Mouse (Mus musculus) urinary bladder, adult 18-20 months (tissue): ENCODE data around the gene Trabd2b.

Experiments
- DNase-seq, 2 experiments: peaks; one replicate each; pipeline ENCODE4 v3.0.0; 2022; ENCODE audit warnings: low spot score in 2 of 2, mixed read lengths in 2 of 2

Trabd2b gene

DNA sequence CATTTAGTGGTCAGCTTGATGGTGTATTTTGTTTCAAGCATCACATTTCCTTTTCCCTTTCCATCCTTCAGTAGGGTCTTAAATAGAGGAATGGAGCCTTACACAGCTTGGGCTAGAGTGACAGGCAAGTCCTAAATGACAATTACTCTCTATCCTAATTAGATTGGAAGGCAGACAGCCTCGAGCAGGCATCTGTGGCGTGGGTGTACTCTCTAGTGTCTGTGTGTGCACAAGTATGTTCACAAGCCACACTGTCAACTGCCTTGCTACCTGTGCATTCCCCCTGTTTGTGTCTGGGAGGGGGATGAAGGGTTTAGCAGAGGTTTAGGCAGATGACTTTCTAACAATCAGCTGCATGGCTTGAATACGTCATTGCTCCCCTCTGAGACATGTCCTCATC is 6.7 kb upstream of the Trabd2b start:
- no peak for DNase-seq

DNA sequence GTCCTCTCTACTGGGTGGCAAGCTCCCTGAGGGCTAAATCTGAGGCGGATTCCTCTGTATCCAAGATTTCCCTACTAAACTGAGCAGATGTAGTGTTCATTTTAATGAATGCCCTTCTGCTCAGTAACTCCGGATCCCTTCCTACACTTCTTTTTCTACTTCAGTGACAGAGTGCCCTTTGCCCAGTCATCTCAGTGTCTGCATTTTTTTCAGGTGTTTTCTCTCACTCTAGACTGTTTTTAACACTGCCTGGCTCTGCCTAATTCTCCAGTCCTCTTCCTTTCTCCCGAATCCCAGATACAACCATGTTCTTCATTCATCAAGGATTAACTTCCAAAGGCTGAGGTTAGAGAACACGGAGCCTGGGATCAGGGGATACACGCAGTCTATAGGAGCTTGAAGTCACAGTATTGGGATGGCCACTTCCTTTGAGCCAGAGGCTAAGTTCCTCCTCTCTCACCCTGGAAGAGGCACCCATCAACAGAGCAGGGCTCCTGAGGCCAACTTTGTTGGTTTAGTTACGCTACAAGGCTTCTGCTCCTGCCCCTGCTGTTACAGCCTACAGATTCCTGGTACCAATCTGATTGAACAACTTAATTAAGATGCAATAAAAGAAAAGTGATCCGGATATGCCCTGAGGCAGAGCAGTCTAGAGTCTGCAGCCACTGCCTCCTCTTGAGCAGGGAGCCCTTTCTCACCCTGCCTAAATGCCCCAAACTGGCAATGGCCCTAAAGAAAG is 4.4 kb upstream of the Trabd2b start:
- no peak for DNase-seq

DNA sequence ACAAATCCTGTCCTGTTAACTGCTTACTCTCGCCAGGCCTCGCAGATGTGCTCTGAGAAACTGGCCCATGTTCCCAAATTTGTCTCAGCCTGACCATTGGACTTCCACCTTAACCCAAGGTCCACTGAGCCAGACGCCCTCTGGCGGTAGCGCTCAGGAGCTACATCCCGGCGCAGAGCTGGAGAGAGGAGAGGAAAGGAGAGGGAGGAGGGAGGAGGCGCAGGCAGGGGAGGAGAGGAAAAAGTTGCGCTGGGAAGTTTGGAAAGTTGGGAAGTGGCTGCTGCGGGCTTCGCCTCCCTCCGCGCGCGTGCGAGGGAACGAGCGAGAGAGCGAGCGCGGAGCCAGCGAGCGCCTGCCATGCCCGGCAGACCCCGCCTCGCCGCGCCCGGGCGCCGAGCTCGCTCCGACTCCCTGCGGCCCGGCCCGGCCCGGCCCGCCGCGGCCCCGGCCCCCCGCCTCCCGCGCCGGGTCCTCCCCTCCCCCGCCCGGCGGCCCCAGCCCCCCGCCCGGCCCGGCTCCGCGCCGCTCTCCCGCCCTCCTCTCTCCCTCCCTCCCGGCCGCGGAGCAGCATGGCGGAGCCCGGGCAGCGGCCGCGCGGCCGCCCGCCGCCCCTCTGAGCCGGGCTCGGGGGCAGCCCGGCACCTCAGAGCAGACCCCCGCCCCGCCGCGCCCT is 706 bp upstream of the Trabd2b start:
- peak; percentile 73 to 84 for DNase-seq

DNA sequence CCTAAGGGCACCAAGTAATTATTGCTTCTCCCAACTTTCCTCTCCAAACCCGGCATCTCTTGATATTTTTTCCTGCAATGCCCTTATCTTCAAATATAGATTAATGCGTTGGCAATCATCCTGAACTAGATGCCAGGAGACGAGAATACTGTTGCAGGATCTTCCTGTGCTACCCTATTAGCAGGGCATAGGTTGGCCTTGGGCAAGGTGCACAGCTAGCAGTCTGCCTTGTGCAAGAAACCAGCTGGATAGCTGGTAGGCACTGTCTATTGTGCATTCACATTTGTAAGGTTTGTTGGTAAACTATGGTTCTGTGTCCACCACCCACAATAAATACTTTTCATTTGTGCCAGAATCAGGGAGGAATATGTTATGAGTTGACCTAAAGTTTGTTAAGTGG is 992 bp downstream of the Trabd2b start:
- no peak for DNase-seq

DNA sequence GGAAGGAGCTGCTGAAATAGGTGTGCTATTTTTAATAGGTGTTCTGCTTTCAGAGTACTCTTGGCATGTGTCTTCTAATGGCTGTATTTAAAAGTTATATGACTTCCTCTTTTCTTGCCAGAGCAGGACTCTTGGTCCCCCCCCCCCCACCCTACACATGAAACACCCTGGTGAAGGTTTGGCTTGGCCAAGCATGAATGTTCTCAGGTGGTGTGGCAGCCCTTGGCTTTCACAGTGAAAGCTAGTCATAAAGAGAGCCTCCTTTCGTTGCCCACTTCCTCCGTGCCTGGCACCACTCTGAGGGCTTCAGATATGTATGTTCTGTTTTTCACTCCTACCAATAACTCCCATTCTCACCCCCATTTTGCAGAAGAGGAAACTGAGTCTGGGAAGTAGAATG is 1.8 kb downstream of the Trabd2b start:
- DNase-seq, result no peak

DNA sequence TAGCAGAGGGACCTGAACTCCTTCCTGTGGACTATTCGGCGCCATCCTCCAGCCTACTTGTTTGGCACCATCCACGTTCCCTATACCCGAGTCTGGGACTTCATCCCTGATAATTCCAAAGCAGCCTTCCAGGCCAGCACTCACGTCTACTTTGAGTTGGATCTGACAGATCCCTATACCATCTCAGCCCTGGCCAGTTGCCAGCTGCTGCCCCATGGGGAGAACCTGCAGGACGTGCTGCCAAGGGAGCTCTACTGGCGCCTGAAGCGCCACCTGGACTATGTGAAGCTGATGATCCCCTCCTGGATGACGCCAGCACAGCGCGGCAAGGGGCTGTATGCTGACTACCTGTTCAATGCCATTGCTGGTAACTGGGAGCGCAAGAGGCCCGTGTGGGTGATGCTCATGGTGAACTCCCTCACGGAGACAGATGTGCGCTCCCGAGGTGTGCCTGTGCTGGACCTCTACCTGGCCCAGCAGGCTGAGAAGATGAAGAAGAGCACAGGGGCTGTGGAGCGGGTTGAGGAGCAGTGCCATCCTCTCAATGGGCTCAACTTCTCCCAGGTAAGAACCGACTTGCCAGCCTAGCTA is 2.5 kb downstream of the Trabd2b start:
- DNase-seq, result no peak

DNA sequence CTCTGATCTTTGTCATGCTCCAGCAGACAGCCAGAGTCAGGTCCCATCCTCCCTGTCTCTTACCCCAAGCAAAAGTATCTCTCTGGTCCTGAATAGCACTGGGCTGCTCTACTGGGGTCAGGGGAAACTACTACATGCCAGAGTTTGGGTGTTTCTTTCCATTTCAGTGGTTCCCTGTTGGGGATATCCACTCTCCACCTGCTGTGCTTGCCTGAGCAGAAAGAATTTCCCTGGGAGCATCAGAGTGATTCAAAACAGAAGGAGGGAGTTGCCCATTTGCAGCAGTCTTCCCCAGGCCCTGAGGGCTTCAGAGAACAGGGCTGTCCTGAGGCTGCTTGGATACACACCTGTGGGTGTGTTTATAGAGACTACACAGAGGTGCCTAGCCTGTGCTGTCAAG is 3.0 kb downstream of the Trabd2b start:
- DNase-seq, result no peak

DNA sequence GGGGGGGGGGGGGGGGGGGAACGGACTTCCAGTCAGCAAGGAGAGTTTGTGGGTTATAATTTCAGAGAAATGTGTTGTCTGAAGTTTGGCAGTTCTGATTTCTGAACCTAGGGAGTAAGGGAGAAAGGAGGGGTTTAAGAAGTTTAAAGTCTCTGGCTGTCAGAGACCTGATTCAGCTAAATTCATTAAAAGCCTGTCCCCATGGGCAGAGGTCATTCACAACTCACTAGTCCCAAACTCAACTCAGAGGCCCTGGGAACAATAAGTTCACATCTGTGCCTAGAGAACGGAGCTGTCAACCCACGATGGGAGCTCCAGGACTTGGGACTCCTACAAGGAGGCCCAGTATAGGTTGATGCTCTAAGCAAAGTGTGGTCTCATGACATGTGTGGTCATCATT is 3.5 kb downstream of the Trabd2b start:
- DNase-seq, result no peak

DNA sequence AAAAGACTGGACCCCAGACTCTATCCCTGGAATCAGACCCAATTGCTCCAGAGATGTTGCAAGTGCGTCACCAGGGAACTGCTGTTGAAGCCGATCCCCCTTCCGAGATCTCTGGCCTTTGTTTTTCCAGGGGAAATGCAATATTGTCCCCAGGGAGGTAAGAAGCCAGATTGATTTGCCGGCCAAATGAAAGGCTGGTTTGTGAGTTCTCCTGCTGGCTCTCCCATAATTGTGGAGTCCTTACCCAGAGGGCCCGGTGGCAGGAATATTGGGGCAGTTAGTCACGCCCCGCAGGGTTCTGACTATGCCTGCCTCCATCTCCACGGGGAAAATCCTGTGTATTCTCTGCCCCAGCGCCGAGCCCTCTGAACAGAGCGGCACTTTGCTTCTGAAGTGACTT is 3.9 kb downstream of the Trabd2b start:
- no peak for DNase-seq

DNA sequence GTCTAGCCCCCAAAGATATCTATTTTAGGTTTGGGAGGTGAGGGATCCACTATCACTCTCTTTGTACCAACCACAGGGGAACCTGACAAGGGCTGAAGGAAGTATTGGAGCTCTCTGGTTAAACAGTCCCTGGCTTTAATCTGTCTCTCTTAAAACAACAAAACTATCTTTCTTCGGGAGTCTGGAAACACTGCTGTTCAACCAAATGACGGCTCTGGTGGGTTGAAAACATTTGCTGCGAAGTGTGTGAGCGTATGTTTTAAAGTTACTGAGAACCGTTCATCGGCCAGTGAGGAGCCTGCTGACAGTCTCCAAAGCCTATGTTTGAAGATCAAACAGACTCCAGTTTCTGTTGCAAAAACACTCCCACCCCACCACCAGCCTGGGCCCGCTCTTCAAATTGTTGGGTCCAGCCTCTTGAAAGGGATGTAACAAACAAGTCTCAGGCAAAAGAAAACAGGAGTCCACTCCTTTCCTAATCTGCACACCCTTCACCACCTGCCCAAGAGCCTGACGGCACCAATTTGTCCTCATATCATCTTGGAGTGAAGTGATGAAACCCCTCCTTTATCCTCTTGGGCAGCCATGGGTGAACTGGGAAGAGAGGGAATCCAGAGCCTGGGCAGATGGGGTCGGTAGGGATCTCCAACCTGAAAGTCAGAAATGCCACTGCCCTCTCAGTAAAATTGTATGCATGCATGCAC is 4.6 kb downstream of the Trabd2b start:
- DNase-seq, result no peak

DNA sequence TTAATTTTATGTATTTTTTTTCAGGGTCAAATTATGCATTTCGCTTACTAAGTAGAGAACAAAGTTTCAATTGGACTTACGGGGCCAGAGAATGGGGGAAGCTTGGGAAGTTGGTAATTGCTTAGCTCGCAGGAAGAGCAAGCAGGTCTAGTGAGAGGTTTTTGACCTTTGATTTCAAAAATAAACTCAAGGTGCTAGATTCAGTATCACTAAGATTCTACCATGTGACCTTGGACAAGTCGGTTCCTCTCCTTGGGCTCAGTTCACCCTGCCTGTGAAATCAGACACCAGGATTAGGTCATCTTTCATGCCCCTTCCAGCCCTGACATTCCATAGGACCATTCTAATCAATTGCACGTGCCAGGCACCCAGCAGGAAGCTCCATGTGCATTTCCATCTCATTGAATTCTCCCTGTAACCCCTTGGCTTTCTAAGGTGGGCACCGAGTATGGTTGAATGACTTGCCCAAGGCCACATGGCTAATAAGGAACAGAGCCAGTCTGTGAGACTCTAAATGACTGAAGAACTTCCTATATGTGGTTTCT is 5.4 kb downstream of the Trabd2b start:
- DNase-seq, result no peak

DNA sequence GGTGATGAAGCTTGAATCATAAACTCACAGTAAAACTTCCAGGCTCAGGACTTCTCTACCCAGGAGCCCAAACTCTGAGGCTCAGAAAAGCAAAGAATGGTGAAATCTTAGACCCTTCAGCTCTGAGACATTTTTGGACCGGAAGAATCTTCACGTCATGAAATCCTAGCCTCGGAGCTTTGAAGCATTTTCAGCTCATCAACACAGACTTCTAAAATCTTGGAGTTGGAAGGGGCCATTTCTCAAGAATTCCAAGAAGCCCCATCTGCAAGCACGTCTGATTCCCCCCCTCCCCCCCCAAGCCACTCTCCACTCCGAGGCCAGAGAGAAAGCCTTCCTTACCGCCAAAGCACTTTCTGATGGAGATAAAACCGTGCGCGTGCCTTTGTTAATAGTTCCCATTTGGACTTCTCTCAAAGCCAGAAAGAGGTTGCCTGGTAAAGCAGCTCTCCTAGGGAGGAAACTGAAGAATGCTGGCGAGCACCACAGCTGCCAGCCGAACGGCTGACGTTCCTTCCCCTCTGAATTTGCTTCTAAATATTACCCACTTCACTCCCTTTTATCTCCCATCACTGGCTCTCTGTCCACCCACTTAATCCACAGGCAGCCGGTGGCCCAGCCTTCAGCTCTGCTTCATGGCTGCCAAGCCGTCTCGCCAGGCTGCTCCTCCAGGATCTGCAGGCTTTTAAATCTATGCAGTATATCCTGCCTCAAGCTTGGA is 9.6 kb downstream of the Trabd2b start:
- DNase-seq, result no peak

DNA sequence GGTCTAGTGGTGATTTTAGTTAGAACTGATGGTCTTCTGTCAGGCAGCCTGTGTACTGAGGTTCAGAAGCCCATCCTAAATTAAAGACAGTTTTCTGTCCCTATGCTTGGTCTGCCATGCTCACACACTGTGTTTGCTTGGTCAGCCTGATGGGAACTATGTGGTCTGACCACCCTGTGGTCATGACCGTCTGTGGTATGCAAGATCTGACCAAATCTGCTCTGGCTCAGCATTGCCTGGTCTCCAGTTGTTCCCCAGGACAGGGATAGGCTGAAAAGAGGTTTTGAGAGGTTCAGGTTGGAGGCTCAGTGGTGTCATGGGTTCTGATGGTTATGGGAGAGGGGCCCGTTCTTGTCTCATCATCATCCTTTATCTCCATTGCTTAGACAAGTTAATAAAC is 13.6 kb downstream of the Trabd2b start:
- no peak for DNase-seq

DNA sequence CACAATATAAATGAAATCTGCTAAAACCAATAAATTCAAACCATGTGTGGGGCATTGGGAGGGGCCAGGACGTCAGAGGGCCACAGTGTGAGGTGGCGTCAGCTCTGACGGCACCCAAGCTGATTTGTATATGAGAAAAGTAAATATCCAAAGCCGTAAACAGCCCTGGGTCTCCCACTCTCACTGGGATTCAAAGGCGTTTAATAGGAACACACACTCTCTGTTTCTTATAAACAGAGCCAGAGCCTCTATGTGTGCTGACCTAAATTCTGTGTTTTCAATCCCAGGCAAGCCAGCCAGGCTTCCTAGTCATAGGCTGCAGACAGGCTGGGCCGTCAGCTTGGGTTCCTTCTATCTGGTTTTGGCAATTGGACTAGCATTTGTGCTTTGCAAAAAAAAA is 16.6 kb downstream of the Trabd2b start:
- no peak for DNase-seq

DNA sequence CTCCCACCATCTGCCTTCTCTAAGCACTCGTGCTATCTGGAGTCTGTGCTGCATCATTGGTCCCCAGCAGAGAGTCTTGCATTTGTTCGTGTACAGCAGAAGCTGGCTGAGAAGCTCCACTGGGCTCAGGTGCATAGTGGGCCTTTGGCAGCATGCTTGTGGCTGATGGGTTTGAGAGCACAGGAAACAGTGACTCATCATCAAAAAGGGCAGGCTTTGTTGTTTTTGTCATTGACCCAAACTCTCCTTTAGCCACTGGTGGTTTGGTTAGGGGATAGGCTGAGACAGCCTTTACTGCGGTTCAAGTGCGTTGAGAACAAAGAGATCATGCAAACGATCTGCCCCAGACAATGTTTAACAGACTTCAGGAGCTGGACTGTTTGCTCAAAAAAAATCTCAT is 19.3 kb downstream of the Trabd2b start:
- DNase-seq, result no peak

DNA sequence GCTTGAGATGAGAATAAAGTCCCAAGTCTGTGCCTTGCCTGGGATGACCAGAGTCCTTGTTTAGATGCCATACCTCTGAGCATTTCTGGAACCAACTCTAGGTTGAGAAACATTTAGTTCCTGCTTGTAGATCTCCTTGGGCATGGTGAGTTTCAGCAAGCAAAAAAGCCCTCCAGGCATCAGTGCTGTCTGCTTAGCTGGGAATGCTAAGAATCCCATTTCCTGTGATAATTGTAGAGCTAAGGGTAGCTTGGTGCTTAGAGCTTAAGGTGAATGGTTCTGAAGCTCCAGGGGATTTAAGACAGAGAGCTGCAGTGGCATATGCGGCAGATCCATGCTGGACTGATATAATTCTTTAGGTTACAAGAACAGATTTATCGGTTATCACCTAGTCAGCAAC is 26.2 kb downstream of the Trabd2b start:
- DNase-seq, result no peak

DNA sequence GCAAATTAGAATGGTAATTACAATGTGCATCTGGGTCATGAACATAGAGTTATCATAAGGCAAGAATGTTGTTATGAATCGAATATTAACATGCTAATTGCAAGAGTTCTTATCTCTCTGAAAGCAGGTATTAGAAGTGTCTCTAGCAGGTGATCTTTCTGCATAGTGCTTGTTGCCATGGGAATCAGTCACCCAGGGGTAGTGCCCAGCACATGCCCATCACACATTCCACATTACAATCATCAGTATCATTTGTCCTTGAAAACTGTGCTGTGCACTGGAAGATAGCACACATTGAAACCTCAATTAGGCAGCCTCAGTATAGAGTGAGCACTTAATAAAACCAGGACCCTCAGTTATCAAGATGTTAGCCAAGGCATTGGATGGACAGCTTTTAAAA is 26.9 kb downstream of the Trabd2b start:
- DNase-seq, result no peak

DNA sequence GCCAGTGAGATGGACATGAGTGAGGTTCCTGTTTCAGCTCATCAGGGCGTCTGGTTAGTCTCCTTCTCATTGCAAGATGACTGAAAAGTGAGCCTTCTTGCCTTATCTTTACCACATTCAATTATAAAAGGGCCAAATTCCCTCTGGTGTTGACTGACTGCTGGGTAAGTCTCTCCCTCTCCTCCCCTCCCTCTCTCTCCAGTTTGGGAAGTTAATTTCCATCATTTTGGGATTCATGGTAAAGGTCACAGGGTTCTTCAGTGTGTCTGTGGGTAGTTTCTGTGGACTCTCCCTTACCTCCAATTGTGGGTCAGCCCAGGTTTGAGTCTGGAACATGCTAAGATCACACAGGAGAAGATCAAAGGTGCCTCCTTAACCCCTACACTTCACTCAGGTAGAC is 28.2 kb downstream of the Trabd2b start:
- DNase-seq, result no peak

DNA sequence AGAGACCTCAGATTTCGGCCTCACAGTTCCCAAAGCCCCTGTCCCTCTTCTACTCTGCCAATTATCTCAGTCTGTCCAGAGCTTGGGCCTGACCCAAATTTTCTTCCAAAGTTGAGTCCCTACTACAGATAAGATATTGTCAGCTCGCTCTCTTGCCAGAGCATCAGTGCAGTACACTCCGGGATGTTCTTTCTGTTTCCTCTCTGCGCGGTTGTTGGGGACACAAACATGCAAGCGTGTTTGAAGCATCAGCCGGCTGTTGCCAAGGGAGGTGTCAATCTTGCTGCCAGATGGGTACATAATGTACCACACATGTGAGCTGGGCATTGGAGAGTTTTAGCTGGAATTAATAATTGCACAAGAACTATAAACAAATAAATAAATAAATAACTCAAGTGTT is 28.9 kb downstream of the Trabd2b start:
- no peak for DNase-seq

DNA sequence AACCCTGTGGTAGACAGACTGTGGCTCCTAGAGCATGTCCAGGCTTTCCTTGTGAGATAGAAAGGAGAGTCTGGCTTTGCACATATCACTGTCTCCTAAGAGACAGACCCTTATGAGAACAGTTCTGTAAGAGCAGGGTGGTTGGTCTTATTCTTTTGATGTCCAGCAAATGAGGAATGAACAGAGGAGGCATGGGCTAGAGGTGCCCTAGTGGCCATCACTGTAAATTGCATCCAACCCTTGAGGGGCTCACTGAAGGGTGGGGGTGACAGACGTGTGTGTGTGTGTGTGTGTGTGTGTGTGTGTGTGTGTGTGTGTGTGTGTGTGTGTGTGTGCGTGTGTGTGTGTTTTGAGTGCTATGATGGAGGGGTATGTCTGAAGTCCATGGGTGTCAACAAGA is 32.2 kb downstream of the Trabd2b start:
- DNase-seq, result no peak

DNA sequence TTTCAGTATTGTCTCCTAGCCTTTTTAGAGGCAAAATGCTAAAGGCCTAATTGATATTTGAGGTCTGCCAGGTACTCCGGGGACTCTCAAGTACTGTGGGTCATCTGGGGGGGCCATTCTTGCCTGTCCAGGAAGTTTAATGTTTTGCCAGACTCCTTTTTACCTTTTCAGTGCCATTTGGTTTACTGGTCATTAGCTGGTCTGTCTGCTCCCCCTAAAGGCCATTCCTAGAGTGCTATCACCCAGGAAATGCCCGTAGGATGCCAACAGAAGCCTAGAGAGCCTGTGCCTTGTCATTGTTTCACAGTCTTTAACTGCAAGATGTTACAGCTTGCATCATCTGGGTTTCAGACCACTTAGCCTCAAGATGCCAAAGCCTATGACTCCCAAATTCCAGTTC is 35.7 kb downstream of the Trabd2b start:
- no peak for DNase-seq

DNA sequence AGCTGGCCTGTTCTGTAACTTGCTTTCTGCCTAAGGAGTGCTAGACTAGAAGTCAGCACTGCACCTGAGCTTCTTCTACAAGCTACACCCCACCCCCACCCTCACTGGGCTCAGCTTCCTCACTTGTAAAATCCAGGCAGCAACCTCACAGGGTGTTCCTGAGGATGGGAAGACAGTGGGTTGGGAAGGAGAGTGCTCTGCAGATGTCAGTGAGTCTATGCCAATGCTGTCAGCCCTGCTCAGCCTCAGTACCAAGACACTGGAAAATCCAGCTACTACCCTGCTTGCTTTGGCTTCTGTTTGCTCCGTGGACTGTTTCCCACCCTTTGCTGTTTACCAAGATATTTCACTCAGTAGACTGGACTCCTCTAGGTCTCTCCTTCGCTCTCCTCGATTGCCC is 36.1 kb downstream of the Trabd2b start:
- no peak for DNase-seq
